Mouse (Mus musculus) hindbrain, postnatal 0 days (tissue): ENCODE results near the gene Hoxb4. TPM values are rescaled to one million over a fixed set of nuclear protein-coding genes. Genes with fewer than 3 reads are reported as not detected.

Experiments used
- ATAC-seq: fragments of 200-750 bp; cut with Nextera tagmentation; 2 replicates; pipeline ENCODE4 v1.8.0; 2017; ENCODE audit warnings: mild to moderate bottlenecking, moderate TSS enrichment, moderate library complexity
- DNase-seq: peaks from one replicate; pipeline ENCODE4 v3.0.0-alpha.2; 2015; ENCODE audit warnings: low spot score
- H3K27ac ChIP-seq: fragments of 300-500 bp; sonication (generic); 2 replicates; pipeline ENCODE4 v1.5.1; 2014; ENCODE audit warnings: mild to moderate bottlenecking
- H3K27me3 ChIP-seq: fragments of 300-500 bp; sonication (generic); 2 replicates; pipeline ENCODE4 v1.6.1; 2014; ENCODE audit warnings: low read length, mixed read lengths; ENCODE audit not compliant: insufficient read depth
- H3K36me3 ChIP-seq: fragments of 300-500 bp; sonication (generic); 2 replicates; pipeline ENCODE4 v1.6.1; 2014; ENCODE audit warnings: low read length, mixed read lengths; ENCODE audit not compliant: insufficient read depth
- H3K4me1 ChIP-seq: fragments of 300-500 bp; sonication (generic); 2 replicates; pipeline ENCODE4 v1.6.1; 2014; ENCODE audit warnings: antibody characterized with exemption, low read length, mixed read lengths; ENCODE audit not compliant: insufficient read depth
- H3K4me2 ChIP-seq: fragments of 300-500 bp; sonication (generic); 2 replicates; pipeline ENCODE4 v1.6.1; 2014; ENCODE audit warnings: low read depth, mild to moderate bottlenecking, low read length, moderate library complexity, mixed read lengths
- H3K4me3 ChIP-seq: fragments of 300-500 bp; sonication (generic); 2 replicates; pipeline ENCODE4 v1.5.1; 2014; ENCODE audit warnings: low read length
- H3K9ac ChIP-seq: fragments of 300-500 bp; sonication (generic); replicated peaks from 2 replicates; pipeline ENCODE4 v1.6.1; 2014; ENCODE audit warnings: mild to moderate bottlenecking, low read length, moderate library complexity, mixed read lengths
- H3K9me3 ChIP-seq: fragments of 300-500 bp; sonication (generic); 2 replicates; pipeline ENCODE4 v1.6.1; 2016; ENCODE audit warnings: low read length, mixed read lengths
- CTCF ChIP-seq: IDR thresholded peaks from 2 replicates; pipeline ENCODE4 v1.5.1; 2016; ENCODE audit warnings: antibody characterized with exemption, control low read depth, low read depth
- WGBS: fragments of 180-500 bp; shearing (Covaris S2); extraction: QIAGEN DNeasy Blood & Tissue Kit; methylation state at CpG from one replicate; pipeline ENCODE4 v1.1.7; 2014; 5-methylcytosine and 5-hydroxymethylcytosine counted together
- polyA plus RNA-seq: library from polyadenylated mRNA; unstranded; fragments of >200 nt; fragmentation: Nextera tagmentation; extraction: Ambion mirVana; gene quantifications from 2 replicates; pipeline ENCODE4 v1.2.1, GENCODE M21; 2015
- total RNA-seq: library from RNA; depleted of rRNA; stranded (reverse); fragments of >200 nt; gene quantifications from 2 replicates; pipeline ENCODE4 v1.2.3, GENCODE M21; 2014; rRNA removed

Hoxb4 gene
- 4.2 and 8.6 TPM in 2 replicates for total RNA-seq
- polyA plus RNA-seq, result 2.4 and 3.3 TPM in 2 replicates

- H3K27me3 ChIP-seq, result peaks cover 72% of the 10 kb centered on the region
- ATAC-seq (peak; percentile 28; the same call in 1 of the 2 replicates), DNase-seq (no peak)
- no peaks in the 10 kb centered on the region for H3K36me3 ChIP-seq
- H3K4me1 ChIP-seq, result no peaks in the 10 kb centered on the region
- WGBS, result 1% methylated on average over 28 of the region's 28 CpGs
- H3K4me2 ChIP-seq, result peak within 1 kb of the TSS; percentile 56
- no peak for TF ChIP-seq CTCF
- H3K27ac ChIP-seq, result peak within 1 kb of the TSS; percentile 85
- peak within 1 kb of the TSS; percentile 35 for H3K4me3 ChIP-seq
- H3K9ac ChIP-seq, result peak within 1 kb of the TSS; percentile 60
- no peaks in the 10 kb centered on the region for H3K9me3 ChIP-seq
Observed at GRCm38 (mm10) chr11:96317608-96318367, at the start of gene Hoxb4. TSS of gene Hoxb4 (plus strand) at chr11:96318267.

DNA sequence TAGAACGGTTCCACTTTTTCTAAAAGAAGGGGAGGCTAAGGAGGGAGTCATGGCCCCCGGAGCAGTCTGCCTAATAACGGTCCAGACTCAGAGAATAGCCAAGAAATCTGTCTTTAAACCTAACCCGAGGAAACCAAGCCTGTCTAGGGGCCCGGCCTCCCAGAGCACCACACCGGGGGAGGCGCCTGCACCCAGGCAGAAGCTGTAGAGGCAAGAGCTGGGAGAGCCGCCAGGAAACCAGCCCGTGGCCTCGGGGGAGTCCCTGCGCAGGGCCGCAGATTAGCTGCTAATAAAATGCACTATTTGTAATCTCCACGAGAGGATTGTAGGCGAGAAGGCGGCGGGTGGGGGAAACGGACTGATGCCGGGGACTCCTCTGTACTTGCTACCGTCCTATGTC, 48.2 kb upstream of the Hoxb4 start:
- no peak for TF ChIP-seq CTCF
- Histone ChIP-seq H3K4me2 (no peak overlapping the region), H3K36me3 (no peaks in the 10 kb centered on the region), H3K9me3 (no peaks in the 10 kb centered on the region), H3K4me3 (no peak overlapping the region), H3K9ac (no peak overlapping the region), H3K27ac (no peak overlapping the region), H3K27me3 (peaks cover 93% of the 10 kb centered on the region), H3K4me1 (no peaks in the 10 kb centered on the region)
- no peak for ATAC-seq
- DNase-seq, result no peak
- WGBS, result under 1% methylated on average over 19 of the region's 19 CpGs

DNA sequence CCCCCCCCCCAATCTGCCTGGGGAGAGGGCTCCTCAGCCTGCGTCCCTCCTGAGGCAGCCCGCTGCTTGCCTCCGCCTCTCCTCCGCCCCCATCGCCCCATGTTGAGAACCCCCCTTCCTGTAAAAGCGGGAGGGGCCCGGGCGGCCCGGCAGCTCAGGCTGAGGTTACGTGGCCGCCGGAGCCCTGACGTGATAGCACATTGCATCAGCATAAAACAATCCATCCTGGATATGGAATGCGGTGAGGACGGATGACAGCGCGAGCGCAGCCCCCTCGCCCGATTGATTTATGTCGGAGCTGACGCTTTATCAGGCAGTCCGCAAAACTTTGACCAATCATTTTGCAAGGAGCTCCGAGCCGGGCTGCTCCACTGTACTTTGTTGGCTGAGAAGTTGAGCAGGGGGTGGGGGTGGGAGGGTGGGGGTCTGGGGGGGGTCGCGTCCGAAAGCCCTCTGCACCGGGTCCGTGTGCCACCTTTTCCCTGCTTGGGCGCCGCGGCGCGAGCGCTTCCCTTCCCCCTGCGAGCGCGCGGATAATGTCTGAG, 47.0 kb upstream of the Hoxb4 start, which contains the start of gene Hoxb9:
Gene Hoxb9, plus strand, starts transcription at position 462 of the 545 bp plus-strand sequence.
- H3K9me3 ChIP-seq, result no peaks in the 10 kb centered on the region
- no peaks in the 10 kb centered on the region for H3K4me1 ChIP-seq
- WGBS, result under 1% methylated on average over 36 of the region's 40 CpGs
- DNase-seq (no peak), ATAC-seq (no peak)
- peak within 1 kb of the TSS; percentile 21 for H3K4me3 ChIP-seq
- no peak for TF ChIP-seq CTCF
- peaks cover 94% of the 10 kb centered on the region for H3K27me3 ChIP-seq
- H3K27ac ChIP-seq, result no peak within 1 kb of the TSS
- H3K9ac ChIP-seq, result no peak within 1 kb of the TSS
- H3K36me3 ChIP-seq, result no peaks in the 10 kb centered on the region
- H3K4me2 ChIP-seq, result peak within 1 kb of the TSS; percentile 42; the same call in 1 of the 2 replicates

- H3K27me3 ChIP-seq, result peaks cover 95% of the 10 kb centered on the region
- TF ChIP-seq CTCF, result no peak
- no peak overlapping the region for H3K27ac ChIP-seq
- DNase-seq, result no peak
- ATAC-seq, result no peak
- H3K4me2 ChIP-seq, result peak overlapping the region; percentile 42; the same call in 1 of the 2 replicates
- no peaks in the 10 kb centered on the region for H3K36me3 ChIP-seq
- no peaks in the 10 kb centered on the region for H3K9me3 ChIP-seq
- peak overlapping the region; percentile 14; the same call in 1 of the 2 replicates for H3K4me3 ChIP-seq
- WGBS, result under 1% methylated on average over 50 of the region's 52 CpGs
- H3K9ac ChIP-seq, result no peak overlapping the region
- H3K4me1 ChIP-seq, result no peaks in the 10 kb centered on the region
Observed at GRCm38 (mm10) chr11:96271541-96272011, 46.5 kb upstream of the Hoxb4 start.

- Histone ChIP-seq H3K27ac (no peak overlapping the region), H3K36me3 (no peaks in the 10 kb centered on the region), H3K9me3 (no peaks in the 10 kb centered on the region), H3K4me3 (peak overlapping the region; percentile 21), H3K4me2 (peak overlapping the region; percentile 42; the same call in 1 of the 2 replicates), H3K27me3 (peaks cover 92% of the 10 kb centered on the region), H3K4me1 (no peaks in the 10 kb centered on the region), H3K9ac (no peak overlapping the region)
- DNase-seq, result peak; percentile 54
- peak; percentile 43; the same call in 1 of the 2 replicates for ATAC-seq
- WGBS, result under 1% methylated on average over 51 of the region's 58 CpGs
- TF ChIP-seq CTCF, result no peak
Observed at GRCm38 (mm10) chr11:96272024-96272921, 45.8 kb upstream of the Hoxb4 start.

DNA sequence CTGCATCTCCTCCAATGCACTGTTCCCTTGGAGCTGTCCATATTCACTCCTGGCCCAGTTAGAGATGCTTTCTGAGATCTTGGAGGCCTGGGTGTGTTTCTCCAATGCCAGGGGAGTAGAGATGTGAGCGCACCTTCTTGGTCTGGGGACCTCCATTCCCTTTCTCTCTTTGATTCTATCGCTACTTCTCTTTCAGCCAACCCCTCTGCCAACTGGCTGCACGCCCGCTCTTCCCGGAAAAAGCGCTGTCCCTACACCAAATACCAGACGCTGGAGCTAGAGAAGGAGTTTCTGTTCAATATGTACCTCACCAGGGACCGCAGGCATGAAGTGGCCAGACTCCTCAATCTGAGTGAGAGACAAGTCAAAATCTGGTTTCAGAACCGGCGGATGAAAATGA, 43.6 kb upstream of the Hoxb4 start:
- Histone ChIP-seq H3K27me3 (peaks cover 83% of the 10 kb centered on the region), H3K27ac (no peak overlapping the region), H3K9ac (no peak overlapping the region), H3K4me2 (no peak overlapping the region), H3K9me3 (no peaks in the 10 kb centered on the region), H3K4me3 (no peak overlapping the region), H3K4me1 (no peaks in the 10 kb centered on the region), H3K36me3 (no peaks in the 10 kb centered on the region)
- ATAC-seq, result no peak
- no peak for TF ChIP-seq CTCF
- 8% methylated on average over 10 of the region's 10 CpGs for WGBS
- DNase-seq, result no peak
